Mouse (Mus musculus) erythroblast, embryonic 14.5 days (primary cell): ENCODE measurements around the gene Olfr1238.

Source experiments
- GATA1 ChIP-seq: IDR thresholded peaks from 2 replicates; pipeline ENCODE4 v1.6.1; 2012; ENCODE audit warnings: low read length, inconsistent platforms, mixed read lengths
- TAL1 ChIP-seq: IDR thresholded peaks from 3 replicates; pipeline ENCODE4 v1.6.1; 2012; ENCODE audit warnings: low read length, inconsistent platforms, mixed read lengths

DNA sequence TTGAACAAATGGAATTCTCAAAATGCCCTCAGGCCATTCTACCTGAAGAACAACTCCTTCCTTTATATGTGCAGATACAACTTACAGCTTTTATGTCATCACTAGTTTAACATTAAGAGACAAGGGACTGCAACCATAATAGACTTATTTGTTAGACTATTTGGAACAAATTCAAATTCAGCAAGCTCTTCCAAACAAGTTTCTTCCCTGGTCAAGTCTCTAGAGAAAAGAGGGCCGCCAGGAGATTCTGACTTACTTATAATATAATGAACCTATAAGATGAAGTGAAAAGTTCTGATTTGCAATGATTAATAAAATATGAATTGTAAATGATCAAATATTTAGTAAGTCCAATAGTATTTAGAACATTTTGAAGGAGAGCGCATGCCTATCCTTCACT is at the start of gene Olfr1238:
- TF ChIP-seq GATA1: no peak
- no peak for TF ChIP-seq TAL1
